Mouse (Mus musculus): ENCODE results near the gene Dock10. TPM values are rescaled to one million over a fixed set of nuclear protein-coding genes. Genes with fewer than 3 reads are reported as not detected.

Dock10 gene
- polyA plus RNA-seq, 1 experiment from 2014 or later, result 3.1 TPM

- no peak for DNase-seq (ENCODE audit: low spot score)
- Histone ChIP-seq H3K9me3 (no peaks in the 10 kb centered on the region), H3K4me3 (no peak overlapping the region), H3K27ac (no peak overlapping the region), H3K27me3 (ENCODE audit: insufficient read depth, poor library complexity, severe bottlenecking) (no peaks in the 10 kb centered on the region), H3K4me1 (replicated peaks) (no peaks in the 10 kb centered on the region), H3K36me3 (no peaks in the 10 kb centered on the region)
- WGBS, result 62% methylated on average over 8 of the region's 8 CpGs
Measured at GRCm38 (mm10) chr1:80512210-80512948, 245.9 kb downstream of the Dock10 start.

GRCm38 (mm10) chr1:80504757-80505156 lies 253.6 kb downstream of the Dock10 start:
- no peaks in the 10 kb centered on the region for H3K9me3 ChIP-seq
- no peak for DNase-seq (ENCODE audit: low spot score)
- WGBS, result 77% methylated on average over 2 of the region's 2 CpGs

GRCm38 (mm10) chr1:80504081-80504480 lies 254.2 kb downstream of the Dock10 start:
- no peak overlapping the region for H3K27ac ChIP-seq
- no peak for DNase-seq (ENCODE audit: low spot score)
- H3K4me1 ChIP-seq (replicated peaks), result 0 out of 2 replicates have a peak, but pooled peaks cover 4% of the 10 kb centered on the region
- no peaks in the 10 kb centered on the region for H3K9me3 ChIP-seq
- no peaks in the 10 kb centered on the region for H3K36me3 ChIP-seq
- H3K27me3 ChIP-seq (ENCODE audit: insufficient read depth, poor library complexity, severe bottlenecking), result no peaks in the 10 kb centered on the region
- H3K4me3 ChIP-seq, result no peak overlapping the region
- WGBS, result 94% methylated on average over 4 of the region's 4 CpGs

More at GRCm38 (mm10) chr1:80504757-80505156, 253.6 kb downstream of the Dock10 start:
- no peaks in the 10 kb centered on the region for H3K27me3 ChIP-seq (ENCODE audit: insufficient read depth, poor library complexity, severe bottlenecking)
- H3K4me1 ChIP-seq (replicated peaks), result no peaks in the 10 kb centered on the region
- no peak overlapping the region for H3K4me3 ChIP-seq
- no peak overlapping the region for H3K27ac ChIP-seq
- no peaks in the 10 kb centered on the region for H3K36me3 ChIP-seq

GRCm38 (mm10) chr1:80502456-80503165 lies 255.7 kb downstream of the Dock10 start:
- 83% methylated on average over 9 of the region's 9 CpGs for WGBS
- DNase-seq (ENCODE audit: low spot score), result no peak
- Histone ChIP-seq H3K9me3 (no peaks in the 10 kb centered on the region), H3K36me3 (no peaks in the 10 kb centered on the region), H3K27me3 (ENCODE audit: insufficient read depth, poor library complexity, severe bottlenecking) (no peaks in the 10 kb centered on the region), H3K4me3 (no peak overlapping the region), H3K4me1 (replicated peaks) (0 out of 2 replicates have a peak, but pooled peaks cover 4% of the 10 kb centered on the region), H3K27ac (no peak overlapping the region)

GRCm38 (mm10) chr1:80499264-80499663 lies 259.1 kb downstream of the Dock10 start:
- DNase-seq (ENCODE audit: low spot score), result no peak
- Histone ChIP-seq H3K4me3 (no peak overlapping the region), H3K27ac (no peak overlapping the region), H3K9me3 (no peaks in the 10 kb centered on the region), H3K27me3 (ENCODE audit: insufficient read depth, poor library complexity, severe bottlenecking) (no peaks in the 10 kb centered on the region), H3K36me3 (no peaks in the 10 kb centered on the region), H3K4me1 (replicated peaks) (0 out of 2 replicates have a peak, but pooled peaks cover 4% of the 10 kb centered on the region)
- WGBS, result 62% methylated on average over 7 of the region's 7 CpGs

- H3K4me1 ChIP-seq (replicated peaks), result 0 out of 2 replicates have a peak, but pooled peaks cover 4% of the 10 kb centered on the region
- no peak for DNase-seq (ENCODE audit: low spot score)
- no peaks in the 10 kb centered on the region for H3K27me3 ChIP-seq (ENCODE audit: insufficient read depth, poor library complexity, severe bottlenecking)
- 84% methylated on average over 4 of the region's 4 CpGs for WGBS
- no peaks in the 10 kb centered on the region for H3K36me3 ChIP-seq
- H3K9me3 ChIP-seq, result no peaks in the 10 kb centered on the region
- H3K4me3 ChIP-seq, result no peak overlapping the region
- no peak overlapping the region for H3K27ac ChIP-seq
Measured at GRCm38 (mm10) chr1:80496360-80496759, 262.0 kb downstream of the Dock10 start.

- Histone ChIP-seq H3K36me3 (no peaks in the 10 kb centered on the region), H3K4me3 (no peak overlapping the region), H3K27me3 (ENCODE audit: insufficient read depth, poor library complexity, severe bottlenecking) (no peaks in the 10 kb centered on the region), H3K4me1 (replicated peaks) (peaks cover 4% of the 10 kb centered on the region; the same call in 1 of the 2 replicates), H3K27ac (no peak overlapping the region), H3K9me3 (no peaks in the 10 kb centered on the region)
- 86% methylated on average over 5 of the region's 5 CpGs for WGBS
- DNase-seq (ENCODE audit: low spot score), result no peak
Measured at GRCm38 (mm10) chr1:80483419-80483818, 274.9 kb downstream of the Dock10 start.

- Histone ChIP-seq H3K27ac (no peak overlapping the region), H3K4me1 (replicated peaks) (no peaks in the 10 kb centered on the region), H3K27me3 (ENCODE audit: insufficient read depth, poor library complexity, severe bottlenecking) (no peaks in the 10 kb centered on the region), H3K9me3 (no peaks in the 10 kb centered on the region), H3K4me3 (no peak overlapping the region), H3K36me3 (no peaks in the 10 kb centered on the region)
- 81% methylated on average over 1 of the region's 1 CpGs for WGBS
- no peak for DNase-seq (ENCODE audit: low spot score)
Measured at GRCm38 (mm10) chr1:80474942-80475341, 283.4 kb downstream of the Dock10 start.

GRCm38 (mm10) chr1:80472395-80472794 lies 285.9 kb downstream of the Dock10 start:
- no peak overlapping the region for H3K4me3 ChIP-seq
- no peaks in the 10 kb centered on the region for H3K27me3 ChIP-seq (ENCODE audit: insufficient read depth, poor library complexity, severe bottlenecking)
- no peaks in the 10 kb centered on the region for H3K4me1 ChIP-seq (replicated peaks)
- no peaks in the 10 kb centered on the region for H3K9me3 ChIP-seq
- no peaks in the 10 kb centered on the region for H3K36me3 ChIP-seq
- no peak for DNase-seq (ENCODE audit: low spot score)
- no peak overlapping the region for H3K27ac ChIP-seq
- 90% methylated on average over 1 of the region's 1 CpGs for WGBS

- Histone ChIP-seq H3K9me3 (no peaks in the 10 kb centered on the region), H3K4me3 (no peak within 1 kb of the TSS), H3K4me1 (replicated peaks) (no peaks in the 10 kb centered on the region), H3K36me3 (no peaks in the 10 kb centered on the region), H3K27ac (no peak within 1 kb of the TSS), H3K27me3 (ENCODE audit: insufficient read depth, poor library complexity, severe bottlenecking) (no peaks in the 10 kb centered on the region)
- no peak for DNase-seq (ENCODE audit: low spot score)
- WGBS, result 81% methylated on average over 6 of the region's 6 CpGs
Measured at GRCm38 (mm10) chr1:80461348-80461747, 297.0 kb downstream of the Dock10 start, which contains the start of gene Gm45261. Gene Gm45261 (minus strand): TSS chr1:80461448.

- Histone ChIP-seq H3K27ac (no peak overlapping the region), H3K9me3 (no peaks in the 10 kb centered on the region), H3K27me3 (ENCODE audit: insufficient read depth, poor library complexity, severe bottlenecking) (no peaks in the 10 kb centered on the region), H3K4me3 (no peak overlapping the region), H3K36me3 (no peaks in the 10 kb centered on the region), H3K4me1 (replicated peaks) (no peaks in the 10 kb centered on the region)
- no peak for DNase-seq (ENCODE audit: low spot score)
- 89% methylated on average over 1 of the region's 1 CpGs for WGBS
Measured at GRCm38 (mm10) chr1:80459923-80460322, 298.4 kb downstream of the Dock10 start.

- H3K36me3 ChIP-seq, result no peaks in the 10 kb centered on the region
- no peak overlapping the region for H3K4me3 ChIP-seq
- no peak for DNase-seq (ENCODE audit: low spot score)
- H3K27me3 ChIP-seq (ENCODE audit: insufficient read depth, poor library complexity, severe bottlenecking), result no peaks in the 10 kb centered on the region
- H3K27ac ChIP-seq, result no peak overlapping the region
- no peaks in the 10 kb centered on the region for H3K9me3 ChIP-seq
- H3K4me1 ChIP-seq (replicated peaks), result no peaks in the 10 kb centered on the region
Measured at GRCm38 (mm10) chr1:80459477-80459876, 298.9 kb downstream of the Dock10 start.

GRCm38 (mm10) chr1:80453971-80454370 lies 304.4 kb downstream of the Dock10 start:
- Histone ChIP-seq H3K9me3 (no peaks in the 10 kb centered on the region), H3K4me3 (no peak overlapping the region), H3K36me3 (no peaks in the 10 kb centered on the region), H3K27me3 (ENCODE audit: insufficient read depth, poor library complexity, severe bottlenecking) (no peaks in the 10 kb centered on the region), H3K4me1 (replicated peaks) (no peaks in the 10 kb centered on the region), H3K27ac (no peak overlapping the region)
- WGBS, result 74% methylated on average over 2 of the region's 2 CpGs
- DNase-seq (ENCODE audit: low spot score), result no peak

Measured in hindbrain, embryonic 10.5 days (tissue).